Mouse (Mus musculus): ENCODE measurements at regions not wholly inside any gene's neighbourhood (a gene's known extent, or its start where the extent isn't known, plus 50 kb on each side); places are given as distances from the start of the nearest gene placed in this dataset.
A peak's percentile ranks its signal among the peaks of the same experiment; 100 is the strongest.

- Histone ChIP-seq H3K4me2 (ENCODE audit: low read depth, low read length) (no peak overlapping the region), H3K4me3 (ENCODE audit: low read depth, low read length) (no peak overlapping the region), H3K9me3 (ENCODE audit: low read length) (no peaks in the 10 kb centered on the region), H3K27ac (ENCODE audit: low read depth) (no peak overlapping the region), H3K27me3 (ENCODE audit: insufficient read depth, low read length) (no peaks in the 10 kb centered on the region), H3K9ac (replicated peaks) (no peak overlapping the region), H3K4me1 (ENCODE audit: insufficient read depth) (no peaks in the 10 kb centered on the region), H3K36me3 (replicated peaks; ENCODE audit: insufficient read depth, low read length) (no peaks in the 10 kb centered on the region)
- no peak for DNase-seq
- 42% methylated on average over 3 of the region's 3 CpGs for WGBS (ENCODE audit: insufficient replicate concordance)
- ATAC-seq: no peak
- no peak for TF ChIP-seq CTCF (IDR thresholded peaks at IDR 0.05; ENCODE audit: low read depth)
- no peak for TF ChIP-seq EP300 (IDR thresholded peaks at IDR 0.05; ENCODE audit: low read depth)
Measured at GRCm38 (mm10) chr17:7667826-7668225, 159.3 kb downstream of the Fndc1 start.

DNA sequence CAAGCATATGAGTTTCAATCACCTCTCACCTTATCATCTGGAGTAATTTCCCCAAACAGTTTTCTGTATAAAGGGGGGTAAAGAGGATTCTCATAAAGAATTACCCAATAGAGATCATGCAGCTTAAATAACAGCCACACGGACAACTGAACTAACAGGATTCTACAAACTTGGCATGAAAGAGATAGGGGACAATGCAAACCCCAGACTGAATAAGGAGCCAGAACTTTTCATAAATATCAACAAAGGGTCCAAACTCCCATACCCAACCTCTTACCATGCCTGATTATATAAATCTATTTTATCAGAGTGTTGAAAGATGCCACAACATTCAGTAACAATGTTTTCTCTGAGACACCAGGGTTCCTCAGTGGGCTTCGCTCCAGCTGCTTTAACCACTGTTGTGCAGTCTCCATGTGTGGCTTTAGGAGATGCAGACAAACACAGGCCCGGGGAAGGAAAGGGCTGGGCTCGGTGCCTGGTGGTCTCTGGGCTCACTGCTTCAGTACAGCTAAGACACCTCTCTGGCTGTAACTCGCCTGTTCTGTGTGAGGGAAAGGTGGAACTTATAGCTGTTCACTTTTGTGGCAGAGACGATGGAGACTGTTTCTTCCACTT, 160.2 kb downstream of the Fndc1 start:
- TF ChIP-seq EP300 (IDR thresholded peaks at IDR 0.05; ENCODE audit: low read depth) (no peak), CTCF (IDR thresholded peaks at IDR 0.05; ENCODE audit: low read depth) (no peak)
- H3K9ac ChIP-seq (replicated peaks): no peak overlapping the region
- 73% methylated on average over 6 of the region's 6 CpGs for WGBS (ENCODE audit: insufficient replicate concordance)
- no peak overlapping the region for H3K27ac ChIP-seq (ENCODE audit: low read depth)
- no peak overlapping the region for H3K4me2 ChIP-seq (ENCODE audit: low read depth, low read length)
- no peaks in the 10 kb centered on the region for H3K27me3 ChIP-seq (ENCODE audit: insufficient read depth, low read length)
- no peak for DNase-seq
- no peaks in the 10 kb centered on the region for H3K4me1 ChIP-seq (ENCODE audit: insufficient read depth)
- ATAC-seq: no peak
- H3K36me3 ChIP-seq (replicated peaks; ENCODE audit: insufficient read depth, low read length): no peaks in the 10 kb centered on the region
- no peak overlapping the region for H3K4me3 ChIP-seq (ENCODE audit: low read depth, low read length)
- H3K9me3 ChIP-seq (ENCODE audit: low read length): no peaks in the 10 kb centered on the region

GRCm38 (mm10) chr17:7666207-7666606, 160.9 kb downstream of the Fndc1 start:
- DNase-seq: no peak
- 77% methylated on average over 5 of the region's 5 CpGs for WGBS (ENCODE audit: insufficient replicate concordance)

DNA sequence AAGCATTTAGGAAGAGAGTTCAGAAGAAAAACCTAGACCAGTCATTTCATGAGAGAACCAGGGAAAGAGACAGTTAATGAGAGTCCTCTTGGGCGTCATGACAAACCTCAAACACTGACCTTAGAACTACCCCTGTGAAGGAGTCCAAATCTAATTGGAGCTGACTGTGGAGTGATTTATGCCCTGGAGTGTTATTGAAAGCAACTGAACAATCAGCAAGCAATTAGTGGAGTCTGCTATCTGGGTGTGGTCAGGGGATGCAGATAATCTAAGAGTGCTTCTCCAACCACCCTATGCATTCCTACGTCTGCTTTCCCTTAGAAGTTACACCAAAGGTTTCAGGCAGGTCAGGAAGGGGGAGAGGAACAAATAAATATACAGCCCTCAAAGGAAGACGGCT, 161.4 kb downstream of the Fndc1 start:
- H3K4me3 ChIP-seq (ENCODE audit: low read depth, low read length): no peak overlapping the region
- H3K36me3 ChIP-seq (replicated peaks; ENCODE audit: insufficient read depth, low read length): no peaks in the 10 kb centered on the region
- DNase-seq: no peak
- H3K9ac ChIP-seq (replicated peaks): no peak overlapping the region
- no peak overlapping the region for H3K4me2 ChIP-seq (ENCODE audit: low read depth, low read length)
- no peaks in the 10 kb centered on the region for H3K27me3 ChIP-seq (ENCODE audit: insufficient read depth, low read length)
- H3K9me3 ChIP-seq (ENCODE audit: low read length): no peaks in the 10 kb centered on the region
- H3K4me1 ChIP-seq (ENCODE audit: insufficient read depth): no peaks in the 10 kb centered on the region
- no peak overlapping the region for H3K27ac ChIP-seq (ENCODE audit: low read depth)
- TF ChIP-seq CTCF (IDR thresholded peaks at IDR 0.05; ENCODE audit: low read depth): no peak
- TF ChIP-seq EP300 (IDR thresholded peaks at IDR 0.05; ENCODE audit: low read depth): no peak
- ATAC-seq: no peak
- 56% methylated on average over 3 of the region's 3 CpGs for WGBS (ENCODE audit: insufficient replicate concordance)

More at GRCm38 (mm10) chr17:7666207-7666606, 160.9 kb downstream of the Fndc1 start:
- no peak for TF ChIP-seq EP300 (IDR thresholded peaks at IDR 0.05; ENCODE audit: low read depth)
- TF ChIP-seq CTCF (IDR thresholded peaks at IDR 0.05; ENCODE audit: low read depth): no peak
- Histone ChIP-seq H3K9me3 (ENCODE audit: low read length) (no peaks in the 10 kb centered on the region), H3K9ac (replicated peaks) (no peak overlapping the region), H3K36me3 (replicated peaks; ENCODE audit: insufficient read depth, low read length) (no peaks in the 10 kb centered on the region), H3K4me3 (ENCODE audit: low read depth, low read length) (no peak overlapping the region), H3K27me3 (ENCODE audit: insufficient read depth, low read length) (no peaks in the 10 kb centered on the region), H3K4me1 (ENCODE audit: insufficient read depth) (no peaks in the 10 kb centered on the region), H3K4me2 (ENCODE audit: low read depth, low read length) (no peak overlapping the region), H3K27ac (ENCODE audit: low read depth) (no peak overlapping the region)
- ATAC-seq: no peak

DNA sequence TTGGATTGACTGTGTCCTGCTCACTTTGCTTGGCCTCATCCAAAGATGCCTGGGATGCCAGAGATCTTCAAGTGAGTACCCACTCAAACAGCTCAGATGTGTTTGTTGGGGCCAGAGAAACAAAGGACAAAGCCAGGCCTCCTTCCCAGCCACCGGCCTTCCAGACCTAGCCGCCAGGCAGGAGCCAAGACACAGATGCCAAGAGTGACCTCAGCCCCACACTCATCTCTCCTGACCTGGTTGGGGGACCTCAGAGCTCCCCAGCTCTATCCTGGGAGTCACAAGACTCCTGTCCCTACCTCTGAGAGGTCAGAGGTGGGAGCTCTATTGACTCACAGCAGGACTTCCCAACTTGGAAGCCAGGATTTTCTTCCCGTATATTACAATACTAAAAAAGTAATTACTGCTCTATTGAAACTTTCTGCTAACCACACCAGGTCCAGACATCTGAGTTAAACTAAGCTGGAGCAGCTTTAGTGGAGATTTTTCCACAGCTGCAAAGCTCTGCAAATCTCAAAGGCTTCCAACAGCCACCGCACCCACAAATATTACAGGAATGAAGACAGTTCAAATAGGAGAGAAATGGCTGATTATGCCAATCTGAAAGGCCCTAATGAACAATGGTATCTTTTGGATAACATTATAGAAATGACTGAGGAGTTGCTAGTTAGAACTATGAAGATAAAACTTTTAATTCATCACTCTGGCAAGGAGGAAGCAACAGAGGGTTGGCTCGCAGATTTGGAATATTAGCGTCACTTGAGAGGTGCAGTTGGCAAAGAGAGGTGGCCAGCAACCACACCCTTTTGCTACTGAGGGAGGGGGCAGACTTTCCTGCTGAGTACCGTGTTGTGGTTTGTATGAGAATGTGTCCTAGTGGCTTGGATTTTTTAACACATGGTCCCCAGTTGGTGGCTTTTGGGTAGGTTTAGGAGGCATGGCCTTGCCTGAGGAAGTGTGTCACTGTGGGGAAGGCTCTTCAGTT, 162.9 kb downstream of the Fndc1 start:
- H3K4me3 ChIP-seq (ENCODE audit: low read depth, low read length): no peak overlapping the region
- no peaks in the 10 kb centered on the region for H3K4me1 ChIP-seq (ENCODE audit: insufficient read depth)
- 70% methylated on average over 7 of the region's 7 CpGs for WGBS (ENCODE audit: insufficient replicate concordance)
- H3K9me3 ChIP-seq (ENCODE audit: low read length): no peaks in the 10 kb centered on the region
- no peak overlapping the region for H3K9ac ChIP-seq (replicated peaks)
- no peak for TF ChIP-seq CTCF (IDR thresholded peaks at IDR 0.05; ENCODE audit: low read depth)
- TF ChIP-seq EP300 (IDR thresholded peaks at IDR 0.05; ENCODE audit: low read depth): no peak
- H3K27me3 ChIP-seq (ENCODE audit: insufficient read depth, low read length): no peaks in the 10 kb centered on the region
- no peak overlapping the region for H3K4me2 ChIP-seq (ENCODE audit: low read depth, low read length)
- DNase-seq: no peak
- no peak overlapping the region for H3K27ac ChIP-seq (ENCODE audit: low read depth)
- ATAC-seq: no peak
- H3K36me3 ChIP-seq (replicated peaks; ENCODE audit: insufficient read depth, low read length): no peaks in the 10 kb centered on the region

DNA sequence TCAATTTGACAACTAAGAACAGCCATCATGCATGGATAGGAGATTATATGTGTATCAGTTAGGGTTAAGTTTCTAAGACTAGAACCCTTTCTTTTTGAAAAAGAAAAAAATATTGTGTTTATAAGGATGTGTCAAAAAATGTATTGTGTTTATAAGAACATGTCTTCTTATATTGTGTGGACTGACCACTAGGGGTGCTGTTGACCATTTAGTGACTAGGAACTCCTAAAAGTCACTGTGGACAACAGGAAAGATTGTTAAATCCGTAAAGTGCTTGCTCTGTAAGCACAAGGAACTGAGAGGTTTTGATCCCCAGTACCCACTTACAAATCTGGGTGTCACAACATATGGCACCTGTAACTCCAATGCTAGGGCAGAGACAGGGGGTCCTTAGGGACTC, 170.6 kb downstream of the Fndc1 start:
- no peak for ATAC-seq
- Histone ChIP-seq H3K9ac (replicated peaks) (no peak overlapping the region), H3K36me3 (replicated peaks; ENCODE audit: insufficient read depth, low read length) (no peaks in the 10 kb centered on the region), H3K4me1 (ENCODE audit: insufficient read depth) (no peaks in the 10 kb centered on the region), H3K4me3 (ENCODE audit: low read depth, low read length) (no peak overlapping the region), H3K27me3 (ENCODE audit: insufficient read depth, low read length) (no peaks in the 10 kb centered on the region), H3K27ac (ENCODE audit: low read depth) (no peak overlapping the region), H3K4me2 (ENCODE audit: low read depth, low read length) (no peak overlapping the region), H3K9me3 (ENCODE audit: low read length) (no peaks in the 10 kb centered on the region)
- DNase-seq: no peak
- WGBS (ENCODE audit: insufficient replicate concordance): 43% methylated on average over 1 of the region's 1 CpGs
- TF ChIP-seq CTCF (IDR thresholded peaks at IDR 0.05; ENCODE audit: low read depth) (peak; percentile 43), EP300 (IDR thresholded peaks at IDR 0.05; ENCODE audit: low read depth) (no peak)

Measured in liver, postnatal 0 days (tissue).